Mouse (Mus musculus) embryonic facial prominence, embryonic 14.5 days (tissue): ENCODE data around the gene Psmg3. TPM values are rescaled to one million over a fixed set of nuclear protein-coding genes. Genes with fewer than 3 reads are reported as not detected.

Experiments
- ATAC-seq: fragments of 200-750 bp; cut with Nextera tagmentation; 2 replicates; pipeline ENCODE4 v1.8.0; 2017; ENCODE audit warnings: low read depth, moderate number of reproducible peaks, moderate TSS enrichment
- DNase-seq: peaks from one replicate; pipeline ENCODE4 v3.0.0-alpha.2; 2015; ENCODE audit warnings: low spot score
- H3K27ac ChIP-seq: fragments of 300-500 bp; sonication (generic); replicated peaks from 2 replicates; pipeline ENCODE4 v1.5.1; 2014; ENCODE audit warnings: low read depth, mild to moderate bottlenecking, low read length, moderate library complexity
- H3K27me3 ChIP-seq: fragments of 300-500 bp; sonication (generic); replicated peaks from 2 replicates; pipeline ENCODE4 v1.6.1; 2014; ENCODE audit warnings: low read length; ENCODE audit not compliant: control insufficient read depth, insufficient read depth
- H3K36me3 ChIP-seq: fragments of 300-500 bp; sonication (generic); 2 replicates; pipeline ENCODE4 v1.6.1; 2014; ENCODE audit warnings: low read length, mixed read lengths; ENCODE audit not compliant: control insufficient read depth, insufficient read depth
- H3K4me1 ChIP-seq: fragments of 300-500 bp; sonication (generic); 2 replicates; pipeline ENCODE4 v1.6.1; 2014; ENCODE audit warnings: antibody characterized with exemption, low read length; ENCODE audit not compliant: control insufficient read depth, insufficient read depth
- H3K4me2 ChIP-seq: fragments of 300-500 bp; sonication (generic); 2 replicates; pipeline ENCODE4 v1.6.1; 2014; ENCODE audit warnings: low read depth, mild to moderate bottlenecking, low read length, moderate library complexity, mixed read lengths
- H3K4me3 ChIP-seq: fragments of 300-500 bp; sonication (generic); 2 replicates; pipeline ENCODE4 v1.5.1; 2014; ENCODE audit warnings: low read depth, mild to moderate bottlenecking, low read length
- H3K9ac ChIP-seq: fragments of 300-500 bp; sonication (generic); 2 replicates; pipeline ENCODE4 v1.6.1; 2014; ENCODE audit warnings: low read depth, mild to moderate bottlenecking, low read length, moderate library complexity, mixed read lengths
- H3K9me3 ChIP-seq: fragments of 300-500 bp; sonication (generic); 2 replicates; pipeline ENCODE4 v1.6.1; 2016; ENCODE audit warnings: low read length; ENCODE audit not compliant: control insufficient read depth
- WGBS: fragments of 180-500 bp; shearing (Covaris S2); extraction: QIAGEN DNeasy Blood & Tissue Kit; methylation state at CpG from one replicate; pipeline ENCODE4 v1.1.7; 2014; 5-methylcytosine and 5-hydroxymethylcytosine counted together
- polyA plus RNA-seq: library from polyadenylated mRNA; unstranded; fragments of >200 nt; fragmentation: Nextera tagmentation; extraction: Ambion mirVana; gene quantifications from 2 replicates; pipeline ENCODE4 v1.2.1, GENCODE M21; 2014

Psmg3 gene
- polyA plus RNA-seq, 1 experiment from 2014 or later: 61.8 TPM

- ATAC-seq: no peak
- H3K4me3 ChIP-seq: no peak overlapping the region
- H3K4me2 ChIP-seq: no peak overlapping the region
- DNase-seq: no peak
- no peak overlapping the region for H3K27ac ChIP-seq
- WGBS: 62% methylated on average over 10 of the region's 10 CpGs
- H3K9ac ChIP-seq: 0 out of 2 replicates have a peak overlapping the region, but pooled peaks have one; percentile 14
- peaks cover 34% of the 10 kb centered on the region for H3K4me1 ChIP-seq
- H3K9me3 ChIP-seq: no peaks in the 10 kb centered on the region
- no peaks in the 10 kb centered on the region for H3K27me3 ChIP-seq
- H3K36me3 ChIP-seq: peaks cover 4% of the 10 kb centered on the region; the same call in 1 of the 2 replicates
Observed at GRCm38 (mm10) chr5:139794938-139795337, 31.7 kb downstream of the Psmg3 start.

- DNase-seq (no peak), ATAC-seq (no peak)
- no peak overlapping the region for H3K9ac ChIP-seq
- H3K27me3 ChIP-seq: no peaks in the 10 kb centered on the region
- H3K9me3 ChIP-seq: no peaks in the 10 kb centered on the region
- H3K36me3 ChIP-seq: no peaks in the 10 kb centered on the region
- WGBS: 90% methylated on average over 5 of the region's 5 CpGs
- no peak overlapping the region for H3K4me3 ChIP-seq
- no peak overlapping the region for H3K4me2 ChIP-seq
- peaks cover 34% of the 10 kb centered on the region for H3K4me1 ChIP-seq
- no peak overlapping the region for H3K27ac ChIP-seq
Observed at GRCm38 (mm10) chr5:139794137-139794536, 32.5 kb downstream of the Psmg3 start.

GRCm38 (mm10) chr5:139793338-139794089 lies 33.2 kb downstream of the Psmg3 start:
- Histone ChIP-seq H3K36me3 (no peaks in the 10 kb centered on the region), H3K27ac (0 out of 2 replicates have a peak overlapping the region, but pooled peaks have one; percentile 15), H3K4me1 (peaks cover 33% of the 10 kb centered on the region), H3K27me3 (no peaks in the 10 kb centered on the region), H3K9me3 (no peaks in the 10 kb centered on the region), H3K4me2 (peak overlapping the region; percentile 99), H3K9ac (no peak overlapping the region; the same call in 1 of the 2 replicates), H3K4me3 (no peak overlapping the region)
- ATAC-seq (no peak), DNase-seq (no peak)
- WGBS: 60% methylated on average over 11 of the region's 11 CpGs

- no peaks in the 10 kb centered on the region for H3K9me3 ChIP-seq
- 44% methylated on average over 3 of the region's 3 CpGs for WGBS
- 0 out of 2 replicates have a peak overlapping the region, but pooled peaks have one; percentile 15 for H3K27ac ChIP-seq
- DNase-seq: no peak
- peaks cover 28% of the 10 kb centered on the region for H3K4me1 ChIP-seq
- H3K4me2 ChIP-seq: peak overlapping the region; percentile 99
- H3K27me3 ChIP-seq: no peaks in the 10 kb centered on the region
- H3K9ac ChIP-seq: no peak overlapping the region
- ATAC-seq: no peak
- no peak overlapping the region for H3K4me3 ChIP-seq
- H3K36me3 ChIP-seq: no peaks in the 10 kb centered on the region
Observed at GRCm38 (mm10) chr5:139792966-139793337, 33.7 kb downstream of the Psmg3 start.

- WGBS: 13% methylated on average over 11 of the region's 11 CpGs
- Histone ChIP-seq H3K27me3 (no peaks in the 10 kb centered on the region), H3K4me1 (peaks cover 21% of the 10 kb centered on the region), H3K4me3 (peak overlapping the region; percentile 84), H3K9ac (peak overlapping the region; percentile 81), H3K9me3 (no peaks in the 10 kb centered on the region), H3K4me2 (peak overlapping the region; percentile 99), H3K36me3 (no peaks in the 10 kb centered on the region), H3K27ac (no peak overlapping the region)
- ATAC-seq (no peak), DNase-seq (no peak)
Observed at GRCm38 (mm10) chr5:139792159-139792775, 34.4 kb downstream of the Psmg3 start.

GRCm38 (mm10) chr5:139791227-139792158 lies 35.2 kb downstream of the Psmg3 start, which contains the start of gene Mafk:
Mafk (plus strand) TSS chr5:139791513.
- ATAC-seq (peak; percentile 90), DNase-seq (peak; percentile 95)
- H3K27me3 ChIP-seq: no peaks in the 10 kb centered on the region
- peak within 1 kb of the TSS; percentile 81 for H3K9ac ChIP-seq
- peaks cover 13% of the 10 kb centered on the region for H3K4me1 ChIP-seq
- peak within 1 kb of the TSS; percentile 84 for H3K4me3 ChIP-seq
- 2% methylated on average over 44 of the region's 92 CpGs for WGBS
- H3K36me3 ChIP-seq: no peaks in the 10 kb centered on the region
- H3K9me3 ChIP-seq: no peaks in the 10 kb centered on the region
- H3K4me2 ChIP-seq: peak within 1 kb of the TSS; percentile 99
- H3K27ac ChIP-seq: peak within 1 kb of the TSS; percentile 67

- ATAC-seq (no peak), DNase-seq (no peak)
- no peak overlapping the region for H3K27ac ChIP-seq
- no peaks in the 10 kb centered on the region for H3K9me3 ChIP-seq
- H3K27me3 ChIP-seq: no peaks in the 10 kb centered on the region
- no peaks in the 10 kb centered on the region for H3K36me3 ChIP-seq
- no peak overlapping the region for H3K9ac ChIP-seq
- no peak overlapping the region for H3K4me2 ChIP-seq
- H3K4me3 ChIP-seq: no peak overlapping the region
- 46% methylated on average over 4 of the region's 4 CpGs for WGBS
- peaks cover 9% of the 10 kb centered on the region; the same call in 1 of the 2 replicates for H3K4me1 ChIP-seq
Observed at GRCm38 (mm10) chr5:139789466-139789865, 37.2 kb downstream of the Psmg3 start.

- Histone ChIP-seq H3K4me2 (no peak overlapping the region), H3K27me3 (no peaks in the 10 kb centered on the region), H3K36me3 (no peaks in the 10 kb centered on the region), H3K4me3 (no peak overlapping the region), H3K27ac (no peak overlapping the region), H3K4me1 (no peaks in the 10 kb centered on the region), H3K9ac (no peak overlapping the region), H3K9me3 (no peaks in the 10 kb centered on the region)
- DNase-seq (no peak), ATAC-seq (no peak)
- 79% methylated on average over 8 of the region's 8 CpGs for WGBS
Observed at GRCm38 (mm10) chr5:139781406-139781805, 45.3 kb downstream of the Psmg3 start.
